In genomic region chr13:45726917-45727316, GRCm38 (mm10) we compare ENCODE assay signal across 25 mouse cellular contexts.
A peak's percentile ranks its signal among the peaks of the same experiment; 100 is the strongest.
DNase-seq lines count a peak whose midpoint lies in the region; ATAC-seq lines count a peak whose summit lies in the region.
"Had no signal": no experiment of that assay in that cellular context is flagged by ENCODE, and none has a peak within 500 bp of the region (broad histone marks: within the 10 kb centered on the region; RNA-seq: fewer than 3 reads in every experiment).

No protein-coding gene starts in this region.

- no peak for ATAC-seq in cerebellum, adult (ENCODE audit: insufficient number of reproducible peaks, low FRiP score, low TSS enrichment)
- peak; percentile 41 for ATAC-seq in lung, embryonic 16.5 days (ENCODE audit: low read depth)
- ATAC-seq in common myeloid progenitor, adult 5-6 weeks (replicated peaks; ENCODE audit: low read depth, poor library complexity, severe bottlenecking), result peak; percentile 39; the same call in 1 of the 2 replicates
- no peak for ATAC-seq in intestine, embryonic 15.5 days
- ATAC-seq: forebrain, embryonic 16.5 days; hindbrain, embryonic 16.5 days; midbrain, embryonic 13.5 days had no signal

- H3K4me1 ChIP-seq in lung, embryonic 16.5 days (replicated peaks; ENCODE audit: control insufficient read depth, insufficient read depth, low read length), result 0 out of 2 replicates have a peak, but pooled peaks cover under 1% of the 10 kb centered on the region
- no peaks in the 10 kb centered on the region for H3K4me1 ChIP-seq in intestine, embryonic 15.5 days (replicated peaks)
- H3K4me1 ChIP-seq: liver, embryonic 13.5 days; midbrain, embryonic 13.5 days had no signal

- no peak overlapping the region for H3K27ac ChIP-seq in lung, embryonic 16.5 days (ENCODE audit: low read length)
- H3K27ac ChIP-seq in intestine, embryonic 15.5 days, result no peak overlapping the region
- H3K27ac ChIP-seq: heart, embryonic 10.5 days; heart, embryonic 15.5 days; kidney, postnatal 0 days; limb, embryonic 10.5 days; limb, embryonic 15.5 days; liver, embryonic 13.5 days; midbrain, embryonic 13.5 days; neural tube, embryonic 13.5 days had no signal

- no peaks in the 10 kb centered on the region for H3K9me3 ChIP-seq in lung, embryonic 16.5 days (ENCODE audit: control insufficient read depth, low read length)
- H3K9me3 ChIP-seq in intestine, embryonic 15.5 days, result no peaks in the 10 kb centered on the region
- H3K9me3 ChIP-seq: heart, embryonic 10.5 days; heart, embryonic 15.5 days; limb, embryonic 10.5 days; limb, embryonic 15.5 days; liver, embryonic 13.5 days; midbrain, embryonic 13.5 days; neural tube, embryonic 13.5 days had no signal

- no peaks in the 10 kb centered on the region for H3K36me3 ChIP-seq in lung, embryonic 16.5 days (ENCODE audit: control insufficient read depth, insufficient read depth, low read length)
- H3K36me3 ChIP-seq in intestine, embryonic 15.5 days, result no peaks in the 10 kb centered on the region
- H3K36me3 ChIP-seq: heart, embryonic 10.5 days; heart, embryonic 15.5 days; limb, embryonic 10.5 days; limb, embryonic 15.5 days; liver, embryonic 13.5 days; midbrain, embryonic 13.5 days had no signal

- H3K27me3 ChIP-seq in lung, embryonic 16.5 days (ENCODE audit: control insufficient read depth, insufficient read depth, low read depth, low read length), result no peaks in the 10 kb centered on the region
- H3K27me3 ChIP-seq in intestine, embryonic 15.5 days (replicated peaks), result no peaks in the 10 kb centered on the region
- H3K27me3 ChIP-seq: CH12.LX; heart, embryonic 15.5 days; limb, embryonic 15.5 days; liver, embryonic 13.5 days; midbrain, embryonic 13.5 days; neural tube, embryonic 13.5 days had no signal

- H3K4me3 ChIP-seq in lung, embryonic 16.5 days (ENCODE audit: low read length), result no peak overlapping the region
- no peak overlapping the region for H3K4me3 ChIP-seq in intestine, embryonic 15.5 days (replicated peaks)
- H3K4me3 ChIP-seq: erythroblast, embryonic 14.5 days; heart, embryonic 10.5 days; heart, embryonic 15.5 days; limb, embryonic 10.5 days; limb, embryonic 15.5 days; liver, embryonic 13.5 days; midbrain, embryonic 13.5 days; neural tube, embryonic 13.5 days had no signal

- no peak overlapping the region for H3K4me2 ChIP-seq in lung, embryonic 16.5 days (ENCODE audit: low read depth, low read length)
- no peak overlapping the region for H3K4me2 ChIP-seq in intestine, embryonic 15.5 days (replicated peaks)
- H3K4me2 ChIP-seq: heart, embryonic 15.5 days; limb, embryonic 15.5 days; liver, embryonic 13.5 days; lung, embryonic 14.5 days; midbrain, embryonic 13.5 days; neural tube, embryonic 13.5 days had no signal

- no peak overlapping the region for H3K9ac ChIP-seq in lung, embryonic 16.5 days (ENCODE audit: low read length)
- no peak overlapping the region for H3K9ac ChIP-seq in intestine, embryonic 15.5 days
- H3K9ac ChIP-seq: heart, embryonic 15.5 days; limb, embryonic 15.5 days; liver, embryonic 13.5 days; lung, embryonic 14.5 days; midbrain, embryonic 13.5 days; neural tube, embryonic 13.5 days had no signal

- peak; percentile 28 for DNase-seq in cerebellum, adult 11-12 months
- no peak for DNase-seq in lung, adult 18-20 months
- peak; percentile 55 for DNase-seq in brain, adult 2 months (ENCODE audit: low read depth, low spot score)
- DNase-seq in retina, embryonic 14.5 days (ENCODE audit: low spot score), result no peak
- DNase-seq: adrenal gland, postnatal 10 days; kidney, adult 8-10 months; liver, embryonic 13.5 days; lung, embryonic 14.5 days; right cerebral cortex, postnatal 25 days; thymus, postnatal 25 days had no signal

Comparison
In these comparisons a context has a peak if more than half of its experiments do, and no peak if none do; other contexts are left out.
1. DNase-seq: peak in cerebellum, adult 11-12 months (single experiment) and brain, adult 2 months (single experiment); none in lung, adult 18-20 months (0 of 2) and retina, embryonic 14.5 days (single experiment).
2. ATAC-seq: peak in lung, embryonic 16.5 days (single experiment) and common myeloid progenitor, adult 5-6 weeks (single experiment); none in cerebellum, adult (single experiment) and intestine, embryonic 15.5 days (single experiment).